Mouse (Mus musculus) thymus, adult 2 months (tissue): ENCODE results near the gene Abcc12. TPM values are rescaled to one million over a fixed set of nuclear protein-coding genes. Genes with fewer than 3 reads are reported as not detected.

Experiments
- DNase-seq: peaks from one replicate; pipeline ENCODE4 v3.0.0; 2021
- H3K27ac ChIP-seq: fragments of 200-500 bp; 2 replicates; pipeline ENCODE4 v1.5.1; 2012; ENCODE audit warnings: low read length, control low read depth; ENCODE audit not compliant: control insufficient read depth, insufficient read depth
- H3K27me3 ChIP-seq: fragments of 200-500 bp; 2 replicates; pipeline ENCODE4 v1.6.1; 2012; ENCODE audit warnings: mild to moderate bottlenecking, low read length, moderate library complexity, mixed read lengths; ENCODE audit not compliant: control insufficient read depth, insufficient read depth
- H3K36me3 ChIP-seq: fragments of 200-500 bp; 2 replicates; pipeline ENCODE4 v1.6.1; 2012; ENCODE audit warnings: mild to moderate bottlenecking, low read length, moderate library complexity; ENCODE audit not compliant: control insufficient read depth, insufficient read depth
- H3K4me1 ChIP-seq: fragments of 200-500 bp; replicated peaks from 2 replicates; pipeline ENCODE4 v1.6.1; 2012; ENCODE audit warnings: low read length; ENCODE audit not compliant: control insufficient read depth, insufficient read depth
- H3K4me3 ChIP-seq: fragments of 200-500 bp; 2 replicates; pipeline ENCODE4 v1.5.1; 2012; ENCODE audit warnings: mild to moderate bottlenecking, low read length, control low read depth, moderate library complexity; ENCODE audit not compliant: control insufficient read depth, insufficient read depth
- CTCF ChIP-seq: fragments of 200-500 bp; IDR thresholded peaks from 2 replicates; pipeline ENCODE4 v1.5.1; 2012; ENCODE audit warnings: mild to moderate bottlenecking, control low read depth, low read length, moderate library complexity, borderline replicate concordance; ENCODE audit not compliant: control insufficient read depth, poor library complexity, insufficient read depth; ENCODE audit errors: extremely low read depth
- POLR2A ChIP-seq: fragments of 200-500 bp; IDR thresholded peaks from 2 replicates; pipeline ENCODE4 v1.6.1; 2012; ENCODE audit warnings: mild to moderate bottlenecking, low read length, control low read depth, moderate library complexity; ENCODE audit not compliant: control insufficient read depth, poor library complexity, insufficient read depth; ENCODE audit errors: extremely low read depth
- WGBS: fragments of 180-500 bp; shearing (Covaris S2); methylation state at CpG from one replicate; pipeline ENCODE4 v1.1.7; 2018; 5-methylcytosine and 5-hydroxymethylcytosine counted together
- polyA plus RNA-seq: library from polyadenylated mRNA; depleted of rRNA; stranded (reverse); fragments of >200 nt; gene quantifications from 2 replicates; pipeline ENCODE4 v1.2.3, GENCODE M21; 2012; rRNA removed

Abcc12 gene
- polyA plus RNA-seq, 1 experiment: 0.13 TPM

GRCm38 (mm10) chr8:86438983-86439299, 141.5 kb downstream of the Abcc12 start:
- H3K36me3 ChIP-seq: no peaks in the 10 kb centered on the region
- TF ChIP-seq POLR2A (no peak), CTCF (no peak)
- no peak for DNase-seq
- no peak overlapping the region for H3K4me3 ChIP-seq
- no peaks in the 10 kb centered on the region for H3K27me3 ChIP-seq
- no peaks in the 10 kb centered on the region for H3K4me1 ChIP-seq
- 93% methylated on average over 3 of the region's 3 CpGs for WGBS
- no peak overlapping the region for H3K27ac ChIP-seq

GRCm38 (mm10) chr8:86438133-86438982, 142.1 kb downstream of the Abcc12 start:
- no peak for DNase-seq
- no peak for TF ChIP-seq POLR2A
- no peak for TF ChIP-seq CTCF
- no peaks in the 10 kb centered on the region for H3K4me1 ChIP-seq
- H3K27ac ChIP-seq: no peak overlapping the region
- 85% methylated on average over 5 of the region's 5 CpGs for WGBS
- no peaks in the 10 kb centered on the region for H3K27me3 ChIP-seq
- no peaks in the 10 kb centered on the region for H3K36me3 ChIP-seq
- H3K4me3 ChIP-seq: no peak overlapping the region

- 77% methylated on average over 1 of the region's 1 CpGs for WGBS
- Histone ChIP-seq H3K36me3 (no peaks in the 10 kb centered on the region), H3K4me1 (no peaks in the 10 kb centered on the region), H3K27me3 (no peaks in the 10 kb centered on the region), H3K4me3 (no peak overlapping the region), H3K27ac (no peak overlapping the region)
- TF ChIP-seq POLR2A (no peak), CTCF (no peak)
- DNase-seq: no peak
Observed at GRCm38 (mm10) chr8:86437418-86437817, 143.1 kb downstream of the Abcc12 start.

Other genes with a start within 250 kb of the Abcc12 start
- gene Lonp2, start 43.4 kb upstream of the Abcc12 start, polyA plus RNA-seq: 63.3 and 64.3 TPM in 2 replicates
- 1.8 and 2.2 TPM in 2 replicates for gene Gm10638, start 165.0 kb upstream of the Abcc12 start, polyA plus RNA-seq
- gene Siah1a, start 165.2 kb upstream of the Abcc12 start, polyA plus RNA-seq: 32.6 and 35.7 TPM in 2 replicates